Mouse (Mus musculus): ENCODE measurements around the gene Pten. TPM values are rescaled to one million over a fixed set of nuclear protein-coding genes. Genes with fewer than 3 reads are reported as not detected.

Pten gene
- 14.0 and 14.3 TPM in 2 replicates for polyA plus RNA-seq (2016; fragmentation: Nextera tagmentation; extraction: Ambion mirVana)

DNA sequence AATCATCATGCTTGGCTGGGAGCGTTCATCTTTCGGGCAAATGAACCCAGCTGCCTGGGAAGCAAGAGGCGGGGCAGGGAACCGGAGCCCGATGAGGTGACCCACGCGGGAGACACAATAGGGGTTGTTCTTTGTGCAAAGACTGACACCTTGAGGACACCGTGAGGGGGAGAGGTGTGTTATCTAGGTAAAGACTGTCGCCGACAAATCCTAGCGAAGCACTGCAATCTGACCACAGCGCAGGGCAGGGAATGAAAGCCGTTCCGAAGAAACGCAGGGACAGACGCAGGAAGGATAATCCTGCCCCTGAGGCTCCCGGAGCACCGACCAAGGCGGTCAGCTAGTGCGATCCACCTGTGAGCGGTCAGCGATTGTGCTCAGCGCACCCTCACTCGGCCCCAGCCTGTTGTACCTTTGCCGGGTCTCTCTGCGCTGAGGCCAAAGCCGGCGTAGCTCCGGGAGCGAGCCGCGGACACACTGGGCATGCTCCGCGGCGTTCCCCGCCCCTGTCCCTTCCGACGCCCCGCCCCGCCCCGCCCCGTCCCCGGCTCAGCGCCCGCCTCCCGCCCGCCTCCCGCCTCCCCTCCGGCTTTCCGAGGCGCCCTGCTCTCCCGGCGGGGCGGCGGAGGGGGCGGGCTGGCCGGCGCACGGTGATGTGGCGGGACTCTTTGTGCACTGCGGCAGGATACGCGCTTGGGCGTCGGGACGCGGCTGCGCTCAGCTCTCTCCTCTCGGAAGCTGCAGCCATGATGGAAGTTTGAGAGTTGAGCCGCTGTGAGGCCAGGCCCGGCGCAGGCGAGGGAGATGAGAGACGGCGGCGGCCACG lies at the start of gene Pten:
Gene Pten, plus strand, starts transcription at position 598 of the 826 bp plus-strand sequence.
- H3K4me3 ChIP-seq (replicated peaks), result peak within 1 kb of the TSS; percentile 94
- peak within 1 kb of the TSS; percentile 98 for H3K9ac ChIP-seq
- H3K27me3 ChIP-seq, result 0 out of 2 replicates have a peak, but pooled peaks cover 5% of the 10 kb centered on the region
- peak; percentile 89 for ATAC-seq (ENCODE audit: low FRiP score)
- no peaks in the 10 kb centered on the region for H3K36me3 ChIP-seq (replicated peaks)
- H3K4me2 ChIP-seq, result peak within 1 kb of the TSS; percentile 92
- H3K4me1 ChIP-seq, result peaks cover 34% of the 10 kb centered on the region
- no peaks in the 10 kb centered on the region for H3K9me3 ChIP-seq
- peak within 1 kb of the TSS; percentile 100 for H3K27ac ChIP-seq
- under 1% methylated on average over 61 of the region's 77 CpGs for WGBS

DNA sequence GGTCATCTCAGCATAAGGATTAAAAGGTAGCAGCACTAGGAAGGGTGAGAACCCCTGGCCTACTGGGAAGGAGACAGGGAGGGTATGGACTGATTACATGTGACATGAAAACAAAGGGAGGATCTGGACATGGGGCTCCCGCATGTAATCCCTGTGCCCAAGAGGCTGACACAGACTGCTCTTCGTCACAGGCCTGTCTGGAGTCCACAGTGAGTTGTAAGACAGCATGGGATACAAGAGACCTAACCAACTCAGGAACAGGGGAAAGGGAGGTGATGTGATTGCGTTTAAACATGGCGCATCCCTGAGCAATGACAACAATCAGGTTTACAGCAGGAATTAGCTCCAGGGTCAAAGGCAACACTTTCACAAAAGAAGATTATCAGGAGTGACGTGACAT lies 48.3 kb upstream of the Pten start:
- Histone ChIP-seq H3K27ac (no peak overlapping the region), H3K36me3 (replicated peaks) (peaks cover 24% of the 10 kb centered on the region), H3K4me1 (peaks cover 22% of the 10 kb centered on the region), H3K27me3 (no peaks in the 10 kb centered on the region), H3K9me3 (no peaks in the 10 kb centered on the region), H3K9ac (no peak overlapping the region), H3K4me3 (replicated peaks) (no peak overlapping the region), H3K4me2 (no peak overlapping the region)
- no peak for ATAC-seq (ENCODE audit: low FRiP score)
- 87% methylated on average over 5 of the region's 5 CpGs for WGBS

GRCm38 (mm10) chr19:32710288-32710687 lies 47.0 kb upstream of the Pten start:
- 0 out of 2 replicates have a peak overlapping the region, but pooled peaks have one; percentile 73 for H3K4me2 ChIP-seq
- peaks cover 13% of the 10 kb centered on the region for H3K36me3 ChIP-seq (replicated peaks)
- H3K4me1 ChIP-seq, result peaks cover 22% of the 10 kb centered on the region
- H3K9ac ChIP-seq, result no peak overlapping the region
- no peak overlapping the region for H3K4me3 ChIP-seq (replicated peaks)
- no peaks in the 10 kb centered on the region for H3K27me3 ChIP-seq
- H3K9me3 ChIP-seq, result no peaks in the 10 kb centered on the region
- H3K27ac ChIP-seq, result no peak overlapping the region
- no peak for ATAC-seq (ENCODE audit: low FRiP score)
- WGBS, result 67% methylated on average over 3 of the region's 3 CpGs

DNA sequence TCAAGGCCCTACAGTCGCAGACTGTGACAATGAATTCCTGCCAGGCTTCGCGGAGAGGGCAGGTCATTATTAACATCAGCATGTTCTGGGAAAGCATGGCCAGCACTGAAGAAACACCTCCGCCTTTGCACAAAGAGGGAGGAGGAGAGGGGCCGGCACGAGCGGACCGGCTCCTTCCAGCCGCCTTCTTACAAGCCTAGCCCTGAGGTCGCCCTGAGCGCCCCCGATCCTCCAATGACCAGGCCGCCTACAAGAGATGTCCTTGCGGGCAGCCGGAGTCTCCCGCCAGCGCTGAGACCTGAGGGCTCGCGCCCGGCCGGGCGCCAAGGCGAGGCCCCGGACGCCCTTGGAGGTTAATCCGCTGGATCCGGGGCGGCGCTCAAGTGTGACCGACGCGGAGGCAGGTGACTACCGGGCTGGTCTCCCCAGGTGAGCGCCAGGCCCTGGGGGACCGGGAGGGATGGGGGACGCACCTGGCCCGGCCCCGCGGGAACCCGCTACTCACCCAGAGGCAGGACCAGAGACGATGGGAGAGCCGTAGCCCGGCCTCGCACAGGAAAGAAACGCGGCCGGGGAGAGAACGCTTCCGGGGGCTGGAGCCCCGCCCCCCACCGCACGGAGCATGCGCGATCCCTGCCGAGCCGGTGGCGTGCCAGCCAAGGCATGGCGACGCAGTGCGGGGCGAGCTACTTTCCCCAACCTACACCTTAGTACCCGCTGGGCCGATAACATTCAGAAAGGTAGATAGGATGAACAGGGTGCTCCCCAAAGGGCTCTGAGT lies 45.3 kb upstream of the Pten start:
- Histone ChIP-seq H3K9me3 (no peaks in the 10 kb centered on the region), H3K4me3 (replicated peaks) (peak overlapping the region; percentile 89), H3K27ac (peak overlapping the region; percentile 93), H3K4me2 (peak overlapping the region; percentile 73), H3K36me3 (replicated peaks) (peaks cover 4% of the 10 kb centered on the region; the same call in 1 of the 2 replicates), H3K27me3 (no peaks in the 10 kb centered on the region), H3K9ac (peak overlapping the region; percentile 95), H3K4me1 (peaks cover 22% of the 10 kb centered on the region)
- under 1% methylated on average over 59 of the region's 63 CpGs for WGBS
- ATAC-seq (ENCODE audit: low FRiP score), result peak; percentile 97

DNA sequence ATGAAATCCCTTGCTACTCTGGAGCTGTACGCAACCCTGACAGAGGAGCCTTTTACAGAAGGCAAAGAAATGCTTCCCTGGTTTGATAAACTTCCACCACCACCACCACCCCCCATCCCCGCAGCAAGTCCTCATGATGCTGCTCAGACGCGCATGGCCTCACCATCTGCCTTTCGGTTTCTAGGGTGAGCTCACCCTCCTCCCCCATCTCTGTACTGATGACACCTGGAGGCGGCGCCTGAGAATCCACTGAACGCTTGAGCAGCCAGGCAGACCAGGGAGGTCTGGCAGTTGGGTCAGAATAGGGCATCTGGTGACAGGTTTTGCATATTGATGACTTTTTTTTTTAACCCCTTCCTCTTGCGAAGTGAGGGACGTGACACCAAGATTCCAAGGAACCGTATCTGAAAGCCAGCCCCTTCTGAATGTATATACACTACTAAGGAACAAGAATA lies 44.7 kb upstream of the Pten start:
- peaks cover 22% of the 10 kb centered on the region for H3K4me1 ChIP-seq
- no peaks in the 10 kb centered on the region for H3K9me3 ChIP-seq
- WGBS, result under 1% methylated on average over 11 of the region's 11 CpGs
- H3K9ac ChIP-seq, result peak overlapping the region; percentile 95
- peak overlapping the region; percentile 89 for H3K4me3 ChIP-seq (replicated peaks)
- ATAC-seq (ENCODE audit: low FRiP score), result peak; percentile 87
- peak overlapping the region; percentile 73 for H3K4me2 ChIP-seq
- peaks cover 4% of the 10 kb centered on the region; the same call in 1 of the 2 replicates for H3K36me3 ChIP-seq (replicated peaks)
- H3K27me3 ChIP-seq, result no peaks in the 10 kb centered on the region
- H3K27ac ChIP-seq, result peak overlapping the region; percentile 93

- Histone ChIP-seq H3K9ac (no peak overlapping the region), H3K27me3 (no peaks in the 10 kb centered on the region), H3K27ac (no peak overlapping the region), H3K4me3 (replicated peaks) (no peak overlapping the region), H3K4me2 (no peak overlapping the region), H3K9me3 (no peaks in the 10 kb centered on the region), H3K4me1 (peaks cover 22% of the 10 kb centered on the region), H3K36me3 (replicated peaks) (peaks cover 4% of the 10 kb centered on the region; the same call in 1 of the 2 replicates)
- no peak for ATAC-seq (ENCODE audit: low FRiP score)
- 82% methylated on average over 3 of the region's 3 CpGs for WGBS
Measured at GRCm38 (mm10) chr19:32713471-32713870, 43.8 kb upstream of the Pten start.

GRCm38 (mm10) chr19:32715201-32715600 lies 42.1 kb upstream of the Pten start:
- 9% methylated on average over 3 of the region's 3 CpGs for WGBS
- no peak overlapping the region for H3K4me3 ChIP-seq (replicated peaks)
- H3K27ac ChIP-seq, result no peak overlapping the region
- no peak overlapping the region for H3K9ac ChIP-seq
- H3K36me3 ChIP-seq (replicated peaks), result no peaks in the 10 kb centered on the region
- H3K4me2 ChIP-seq, result no peak overlapping the region
- peaks cover 17% of the 10 kb centered on the region for H3K4me1 ChIP-seq
- H3K27me3 ChIP-seq, result no peaks in the 10 kb centered on the region
- no peak for ATAC-seq (ENCODE audit: low FRiP score)
- H3K9me3 ChIP-seq, result no peaks in the 10 kb centered on the region

DNA sequence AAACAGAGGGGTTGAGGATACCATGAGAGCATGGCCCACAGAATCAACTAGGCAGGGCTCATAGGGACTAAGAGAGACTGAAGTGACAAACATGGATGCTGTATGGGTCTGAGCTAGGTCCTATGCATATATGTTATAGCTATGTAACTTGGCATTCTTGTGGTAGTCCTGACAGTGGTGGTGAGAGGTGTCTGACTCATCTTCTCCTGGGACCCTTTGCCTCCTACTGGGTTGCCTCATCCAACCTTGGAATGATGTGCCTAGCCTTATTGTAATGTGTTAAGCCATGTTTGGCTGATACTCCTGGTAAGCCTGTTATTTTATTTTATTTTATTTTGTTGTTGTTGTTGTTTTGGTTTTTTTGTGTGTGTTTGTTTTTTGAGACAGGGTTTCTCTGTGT lies 41.6 kb upstream of the Pten start:
- H3K27me3 ChIP-seq, result no peaks in the 10 kb centered on the region
- H3K9ac ChIP-seq, result no peak overlapping the region
- H3K4me2 ChIP-seq, result no peak overlapping the region
- ATAC-seq (ENCODE audit: low FRiP score), result no peak
- H3K9me3 ChIP-seq, result no peaks in the 10 kb centered on the region
- H3K4me3 ChIP-seq (replicated peaks), result no peak overlapping the region
- H3K27ac ChIP-seq, result no peak overlapping the region
- H3K4me1 ChIP-seq, result peaks cover 12% of the 10 kb centered on the region
- no peaks in the 10 kb centered on the region for H3K36me3 ChIP-seq (replicated peaks)

GRCm38 (mm10) chr19:32717590-32717989 lies 39.7 kb upstream of the Pten start:
- no peak for ATAC-seq (ENCODE audit: low FRiP score)

DNA sequence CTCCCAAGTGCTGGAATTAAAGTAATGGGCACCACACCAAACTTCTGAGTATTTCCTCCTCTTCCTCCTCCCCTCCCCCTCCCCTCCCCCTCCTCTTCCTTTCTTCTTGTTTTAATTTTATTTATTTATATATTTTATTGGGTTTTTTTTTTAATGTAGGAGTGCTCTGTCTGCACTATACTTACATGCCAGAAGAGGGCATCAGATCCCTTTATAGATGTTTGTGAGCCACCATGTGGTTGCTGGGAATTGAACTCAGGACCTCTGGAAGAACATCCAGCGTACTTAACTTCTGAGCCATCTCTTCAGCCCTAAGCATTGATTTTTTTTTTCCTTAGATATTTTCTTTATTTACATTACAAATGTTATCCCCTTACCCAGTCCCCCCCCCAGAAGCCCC lies 37.0 kb upstream of the Pten start:
- Histone ChIP-seq H3K4me1 (peaks cover 8% of the 10 kb centered on the region; the same call in 1 of the 2 replicates), H3K36me3 (replicated peaks) (no peaks in the 10 kb centered on the region), H3K4me3 (replicated peaks) (no peak overlapping the region), H3K9me3 (no peaks in the 10 kb centered on the region), H3K4me2 (no peak overlapping the region), H3K27ac (no peak overlapping the region), H3K27me3 (no peaks in the 10 kb centered on the region), H3K9ac (no peak overlapping the region)
- WGBS, result 88% methylated on average over 1 of the region's 1 CpGs
- ATAC-seq (ENCODE audit: low FRiP score), result no peak

More at GRCm38 (mm10) chr19:32717590-32717989, 39.7 kb upstream of the Pten start:
- no peak overlapping the region for H3K27ac ChIP-seq
- no peaks in the 10 kb centered on the region for H3K36me3 ChIP-seq (replicated peaks)
- H3K4me1 ChIP-seq, result peaks cover 6% of the 10 kb centered on the region
- H3K27me3 ChIP-seq, result no peaks in the 10 kb centered on the region
- H3K9ac ChIP-seq, result no peak overlapping the region
- 54% methylated on average over 3 of the region's 3 CpGs for WGBS
- no peak overlapping the region for H3K4me3 ChIP-seq (replicated peaks)
- H3K9me3 ChIP-seq, result no peaks in the 10 kb centered on the region
- no peak overlapping the region for H3K4me2 ChIP-seq

DNA sequence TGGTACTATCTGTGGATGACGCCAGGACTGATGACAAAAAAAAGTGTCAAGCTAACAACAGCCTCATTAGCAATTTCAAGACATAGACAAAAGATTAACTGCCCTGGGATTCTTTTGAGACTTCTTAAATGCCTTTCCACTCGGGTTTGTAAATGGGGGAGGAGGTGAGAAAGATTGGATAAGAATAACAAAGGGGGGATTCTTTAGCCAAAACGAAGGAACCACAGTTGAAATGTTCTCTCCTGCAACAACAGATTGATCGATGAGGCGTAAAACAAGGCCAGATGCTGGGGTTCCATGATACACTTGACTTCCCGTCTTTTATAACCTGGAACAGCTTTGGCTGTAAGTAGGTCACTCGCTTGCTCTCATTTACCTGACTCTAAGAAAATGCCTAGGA lies 33.5 kb upstream of the Pten start:
- H3K4me2 ChIP-seq, result no peak overlapping the region
- ATAC-seq (ENCODE audit: low FRiP score), result no peak
- peaks cover 23% of the 10 kb centered on the region for H3K4me1 ChIP-seq
- no peaks in the 10 kb centered on the region for H3K36me3 ChIP-seq (replicated peaks)
- no peak overlapping the region for H3K4me3 ChIP-seq (replicated peaks)
- H3K27me3 ChIP-seq, result peaks cover under 1% of the 10 kb centered on the region; the same call in 1 of the 2 replicates
- H3K9me3 ChIP-seq, result no peaks in the 10 kb centered on the region
- WGBS, result 8% methylated on average over 7 of the region's 7 CpGs
- no peak overlapping the region for H3K27ac ChIP-seq
- H3K9ac ChIP-seq, result no peak overlapping the region

Data from forebrain, embryonic 12.5 days (tissue).